Mouse (Mus musculus): ENCODE measurements around the gene Arhgap27. TPM values are rescaled to one million over a fixed set of nuclear protein-coding genes. Genes with fewer than 3 reads are reported as not detected.
A peak's percentile ranks its signal among the peaks of the same experiment; 100 is the strongest.
"Not testable (repeated sequence)": the region's sequence is repeated elsewhere in the genome, so short reads cannot be mapped to it uniquely, and the experiment has no call there.

Arhgap27 gene
- polyA plus RNA-seq, 1 experiment from 2014 or later = 3.8 TPM

DNA sequence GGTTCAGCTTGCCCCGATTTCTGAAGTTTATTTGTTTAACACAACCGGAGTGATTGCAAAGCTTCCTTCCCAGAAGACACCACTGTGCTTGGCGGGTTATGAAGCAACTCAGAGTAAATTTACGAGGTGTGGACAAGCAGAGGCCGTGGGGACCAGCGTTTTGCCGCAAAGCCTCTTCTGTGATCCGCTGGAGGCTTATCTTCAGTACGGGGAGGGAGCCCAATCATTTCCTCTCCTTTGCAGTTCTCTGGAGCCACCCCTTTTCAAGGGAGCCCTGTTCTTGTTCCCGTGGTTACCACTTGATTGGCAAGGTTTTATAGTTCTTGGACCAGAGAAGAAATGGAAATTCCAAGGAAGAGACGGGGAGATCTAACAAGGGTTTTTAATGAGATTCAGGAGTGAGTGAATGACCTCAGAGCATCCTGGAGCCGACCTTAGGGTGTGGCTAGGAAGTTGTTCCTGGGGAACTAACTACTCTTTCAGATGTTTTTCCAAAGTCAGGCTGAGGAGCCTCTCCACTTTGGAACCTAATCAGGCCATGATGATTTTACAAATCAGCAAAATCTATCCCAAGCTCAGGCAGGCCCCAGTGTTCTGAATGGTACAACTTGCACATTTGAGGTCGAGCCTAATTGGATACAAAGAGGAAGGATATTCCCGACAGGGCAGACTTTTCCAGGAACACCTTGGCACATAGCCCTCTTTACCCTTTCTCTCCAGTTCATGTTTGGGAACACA lies 71.2 kb downstream of the Arhgap27 start:
- H3K4me1 ChIP-seq = peaks cover 12% of the 10 kb centered on the region
- no peak overlapping the region for H3K4me3 ChIP-seq
- H3K27me3 ChIP-seq (ENCODE audit: low read depth, poor library complexity, severe bottlenecking) = no peaks in the 10 kb centered on the region
- 28% methylated on average over 14 of the region's 14 CpGs for WGBS
- no peaks in the 10 kb centered on the region for H3K36me3 ChIP-seq
- H3K27ac ChIP-seq (replicated peaks) = 0 out of 2 replicates have a peak overlapping the region, but pooled peaks have one; percentile 38
- no peak for DNase-seq (ENCODE audit: low spot score)
- H3K9me3 ChIP-seq (replicated peaks) = no peaks in the 10 kb centered on the region

DNA sequence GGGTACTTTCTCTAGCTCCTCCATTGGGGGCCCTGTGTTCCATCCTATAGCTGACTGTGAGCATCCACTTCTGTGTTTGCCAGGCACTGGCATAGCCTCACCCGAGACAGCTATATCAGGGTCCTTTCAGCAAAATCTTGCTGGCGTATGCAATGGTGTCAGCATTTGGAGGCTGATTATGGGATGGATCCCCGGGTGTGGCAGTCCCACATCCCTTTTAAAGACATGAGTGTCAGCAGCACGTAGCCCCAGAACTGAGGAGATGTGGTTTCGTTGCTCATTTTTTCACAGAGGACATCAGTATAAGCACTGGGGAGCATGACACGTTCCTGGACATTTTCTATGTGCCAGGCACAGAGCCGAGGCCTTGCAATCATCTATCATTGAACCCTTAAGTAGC lies 72.7 kb downstream of the Arhgap27 start:
- 93% methylated on average over 7 of the region's 7 CpGs for WGBS
- H3K36me3 ChIP-seq; DNase-seq (ENCODE audit: low spot score); H3K4me3 ChIP-seq; H3K27me3 ChIP-seq (ENCODE audit: low read depth, poor library complexity, severe bottlenecking); H3K9me3 ChIP-seq (replicated peaks); H3K27ac ChIP-seq (replicated peaks): not testable (repeated sequence)
- H3K4me1 ChIP-seq = peaks cover 16% of the 10 kb centered on the region

DNA sequence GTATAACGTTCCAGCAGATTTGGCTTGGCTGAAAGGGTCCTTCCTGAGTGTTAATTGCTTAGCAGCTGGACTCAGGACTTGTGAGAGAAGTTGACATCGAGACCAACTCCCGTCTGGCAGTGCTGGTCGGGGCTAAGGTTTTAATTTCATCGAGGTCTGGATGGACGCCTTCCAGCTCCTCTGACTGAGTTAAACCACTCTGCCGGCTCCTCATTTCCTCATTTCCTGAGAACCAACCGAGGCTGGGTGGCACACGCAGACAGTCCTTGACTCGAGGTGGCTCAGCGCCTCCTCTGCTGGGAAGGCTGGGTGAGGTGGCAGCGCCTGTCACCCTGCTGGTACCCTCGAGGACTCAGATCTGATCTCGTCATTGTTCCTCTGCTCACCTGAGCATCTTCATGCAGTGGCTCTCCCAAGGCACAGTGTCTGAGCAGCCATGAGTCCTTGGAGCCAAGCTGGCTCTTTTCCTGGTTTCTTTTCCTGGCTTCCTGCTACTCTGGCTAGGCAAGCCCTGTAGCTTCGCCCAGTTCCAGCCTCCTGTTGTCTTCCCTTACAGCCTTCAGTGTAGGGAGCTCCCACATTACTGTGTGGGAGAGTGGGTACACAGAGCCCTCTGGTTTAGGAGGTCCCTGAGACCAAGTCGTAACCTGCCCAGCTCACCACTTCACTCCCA lies 75.1 kb downstream of the Arhgap27 start:
- H3K27ac ChIP-seq (replicated peaks) = no peak overlapping the region
- no peak for DNase-seq (ENCODE audit: low spot score)
- H3K27me3 ChIP-seq (ENCODE audit: low read depth, poor library complexity, severe bottlenecking) = no peaks in the 10 kb centered on the region
- H3K36me3 ChIP-seq = no peaks in the 10 kb centered on the region
- H3K4me1 ChIP-seq = peaks cover 20% of the 10 kb centered on the region
- H3K4me3 ChIP-seq = no peak overlapping the region
- WGBS = 80% methylated on average over 16 of the region's 16 CpGs
- H3K9me3 ChIP-seq (replicated peaks) = no peaks in the 10 kb centered on the region

DNA sequence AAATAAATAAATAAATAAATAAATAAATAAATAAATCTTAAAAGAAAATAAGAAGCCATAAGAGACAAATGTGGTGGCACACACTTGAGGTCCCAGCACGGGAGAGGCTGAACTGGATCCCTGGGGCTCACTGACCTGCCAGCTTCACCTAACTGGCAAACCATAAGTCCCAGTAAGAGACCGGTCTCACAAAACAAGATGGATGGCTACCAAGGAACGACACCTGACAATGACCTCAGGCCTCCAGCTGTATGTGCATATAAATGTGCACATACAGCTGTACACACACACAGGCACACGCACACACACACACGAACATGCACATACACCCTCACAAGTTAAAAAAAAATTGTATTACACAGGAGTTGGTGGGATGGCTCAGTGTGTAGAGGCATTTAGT lies 76.6 kb downstream of the Arhgap27 start:
- Histone ChIP-seq H3K4me3 (no peak overlapping the region), H3K27me3 (ENCODE audit: low read depth, poor library complexity, severe bottlenecking) (no peaks in the 10 kb centered on the region), H3K4me1 (peaks cover 16% of the 10 kb centered on the region), H3K36me3 (no peaks in the 10 kb centered on the region), H3K27ac (replicated peaks) (no peak overlapping the region), H3K9me3 (replicated peaks) (no peaks in the 10 kb centered on the region)
- DNase-seq (ENCODE audit: low spot score) = no peak
- WGBS = 93% methylated on average over 5 of the region's 5 CpGs

DNA sequence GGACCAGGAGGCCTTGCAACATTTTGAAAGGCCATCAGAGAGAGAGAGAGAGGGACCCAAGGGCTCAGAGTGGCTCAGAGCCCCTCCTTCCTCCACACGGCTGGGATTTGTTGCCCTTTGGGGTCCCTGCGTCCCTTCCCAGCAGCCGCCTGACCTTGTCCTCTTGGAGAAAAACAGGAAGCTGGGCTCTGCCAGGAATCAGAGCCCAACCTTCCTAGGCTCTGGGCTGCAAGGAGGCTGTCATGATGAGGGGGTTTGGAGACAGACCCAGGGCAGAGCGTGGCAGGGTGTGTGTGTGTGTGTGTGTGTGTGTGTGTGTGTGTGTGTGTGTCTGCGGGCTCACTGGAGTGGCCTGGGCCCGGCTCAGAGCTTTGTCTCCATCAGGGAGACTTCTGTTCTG lies 77.5 kb downstream of the Arhgap27 start:
- Histone ChIP-seq H3K4me1 (peaks cover 12% of the 10 kb centered on the region), H3K27ac (replicated peaks) (peak overlapping the region; percentile 58; the same call in 1 of the 2 replicates), H3K27me3 (ENCODE audit: low read depth, poor library complexity, severe bottlenecking) (no peaks in the 10 kb centered on the region), H3K9me3 (replicated peaks) (no peaks in the 10 kb centered on the region), H3K36me3 (no peaks in the 10 kb centered on the region), H3K4me3 (no peak overlapping the region)
- DNase-seq (ENCODE audit: low spot score) = no peak
- WGBS = 56% methylated on average over 6 of the region's 6 CpGs

DNA sequence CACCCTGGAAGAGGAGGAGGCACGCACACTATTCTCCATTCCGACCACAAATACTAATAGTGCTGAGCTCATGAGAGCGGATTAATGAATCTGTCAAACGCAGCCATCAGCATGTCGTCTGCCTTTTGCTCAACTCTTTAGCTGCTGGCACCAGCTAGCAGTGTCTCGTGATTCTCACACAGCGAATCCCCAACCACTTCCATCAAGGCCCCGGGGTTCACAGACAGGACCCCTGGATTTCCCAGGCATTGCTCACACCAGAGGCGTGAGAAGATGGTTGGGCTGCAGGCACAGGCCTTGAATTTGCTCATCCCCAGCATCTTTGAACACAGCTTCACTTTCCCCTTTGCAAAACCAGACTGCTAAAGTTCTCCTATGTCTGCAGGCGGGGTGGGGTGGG lies 78.2 kb downstream of the Arhgap27 start:
- no peaks in the 10 kb centered on the region for H3K9me3 ChIP-seq (replicated peaks)
- DNase-seq (ENCODE audit: low spot score) = no peak
- H3K4me1 ChIP-seq = peaks cover 12% of the 10 kb centered on the region
- peak overlapping the region; percentile 23; the same call in 1 of the 2 replicates for H3K27ac ChIP-seq (replicated peaks)
- no peaks in the 10 kb centered on the region for H3K27me3 ChIP-seq (ENCODE audit: low read depth, poor library complexity, severe bottlenecking)
- no peak overlapping the region for H3K4me3 ChIP-seq
- 89% methylated on average over 10 of the region's 10 CpGs for WGBS
- no peaks in the 10 kb centered on the region for H3K36me3 ChIP-seq

DNA sequence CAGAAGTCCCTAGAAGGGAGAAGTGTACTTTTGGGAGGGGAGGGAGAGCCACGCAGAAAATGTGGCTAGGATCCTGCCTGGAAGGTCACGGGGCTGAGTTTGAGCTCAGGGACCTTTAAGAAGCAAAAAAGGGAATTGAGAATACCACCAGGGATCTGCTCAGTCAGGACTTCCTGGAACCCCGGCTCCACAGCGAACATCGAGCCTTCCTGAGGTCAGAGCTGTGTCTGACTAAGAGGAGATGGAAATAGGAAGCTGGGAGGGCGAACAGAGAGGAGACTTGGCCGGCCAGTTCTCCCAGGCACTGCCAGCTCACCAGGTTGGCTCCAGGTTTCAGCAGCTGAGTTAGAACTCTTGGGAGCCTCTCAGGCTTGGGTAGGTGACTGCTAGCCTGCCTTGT lies 81.7 kb downstream of the Arhgap27 start:
- Histone ChIP-seq H3K9me3 (replicated peaks) (no peaks in the 10 kb centered on the region), H3K27me3 (ENCODE audit: low read depth, poor library complexity, severe bottlenecking) (no peaks in the 10 kb centered on the region)

More for the DNA sequence above, 81.7 kb downstream of the Arhgap27 start:
- Histone ChIP-seq H3K4me1 (peaks cover 12% of the 10 kb centered on the region), H3K27ac (replicated peaks) (no peak overlapping the region), H3K36me3 (no peaks in the 10 kb centered on the region), H3K4me3 (no peak overlapping the region)
- no peak for DNase-seq (ENCODE audit: low spot score)
- WGBS = 86% methylated on average over 7 of the region's 7 CpGs

Other genes with a start within 250 kb of the Arhgap27 start
- gene Hexim1, start 247.5 kb downstream of the Arhgap27 start, polyA plus RNA-seq (2016; fragmentation: Nextera tagmentation; extraction: Ambion mirVana) = 2.3 and 2.7 TPM in 2 replicates
- 7.8 and 8.2 TPM in 2 replicates for gene Hexim2, start 231.3 kb downstream of the Arhgap27 start, polyA plus RNA-seq (2016; fragmentation: Nextera tagmentation; extraction: Ambion mirVana)
- 1.1 and 1.2 TPM in 2 replicates for gene Fmnl1, start 192.6 kb downstream of the Arhgap27 start, polyA plus RNA-seq (2016; fragmentation: Nextera tagmentation; extraction: Ambion mirVana)
- gene 1700023F06Rik, start 155.1 kb downstream of the Arhgap27 start, polyA plus RNA-seq (2016; fragmentation: Nextera tagmentation; extraction: Ambion mirVana) = 0.10 and 0.11 TPM in 2 replicates
- gene Spata32, start 145.3 kb downstream of the Arhgap27 start, polyA plus RNA-seq (2016; fragmentation: Nextera tagmentation; extraction: Ambion mirVana) = not detected in 2 replicates
- 4.4 and 5.4 TPM in 2 replicates for gene Map3k14, start 96.2 kb downstream of the Arhgap27 start, polyA plus RNA-seq (2016; fragmentation: Nextera tagmentation; extraction: Ambion mirVana)
- gene Plekhm1, start 49.0 kb upstream of the Arhgap27 start, polyA plus RNA-seq (2016; fragmentation: Nextera tagmentation; extraction: Ambion mirVana) = 8.0 and 8.5 TPM in 2 replicates
- gene Lrrc37a, start 140.9 kb upstream of the Arhgap27 start, polyA plus RNA-seq (2016; fragmentation: Nextera tagmentation; extraction: Ambion mirVana) = not detected in 2 replicates